Mouse (Mus musculus): ENCODE measurements around the gene Gm15155. TPM values are rescaled to one million over a fixed set of nuclear protein-coding genes. Genes with fewer than 3 reads are reported as not detected.
A peak's percentile ranks its signal among the peaks of the same experiment; 100 is the strongest.

The Gm15155 gene
- polyA plus RNA-seq, 1 experiment: not detected

- TF ChIP-seq POLR2A (IDR thresholded peaks at IDR 0.05; ENCODE audit: control insufficient read depth, low read depth, low read length): no peak
- TF ChIP-seq CTCF (IDR thresholded peaks at IDR 0.05; ENCODE audit: control insufficient read depth, insufficient read depth, insufficient replicate concordance, low read depth, low read length): no peak
- peak overlapping the region; percentile 69 for H3K4me3 ChIP-seq (ENCODE audit: control insufficient read depth, low read depth, low read length)
- no peaks in the 10 kb centered on the region for H3K27me3 ChIP-seq (ENCODE audit: control insufficient read depth, insufficient read depth, low read length)
- H3K27ac ChIP-seq (ENCODE audit: control insufficient read depth, insufficient read depth, low read depth, low read length): no peak overlapping the region
- peaks cover 8% of the 10 kb centered on the region; the same call in 1 of the 2 replicates for H3K4me1 ChIP-seq (ENCODE audit: control insufficient read depth, insufficient read depth, low read length)
- H3K36me3 ChIP-seq (ENCODE audit: control insufficient read depth, insufficient read depth, low read length): no peaks in the 10 kb centered on the region
Observed at GRCm38 (mm10) chrX:155622527-155622926, 2.0 kb upstream of the Gm15155 start.

- H3K27ac ChIP-seq (ENCODE audit: control insufficient read depth, insufficient read depth, low read depth, low read length): no peak overlapping the region
Observed at GRCm38 (mm10) chrX:155622961-155623599, 1.5 kb upstream of the Gm15155 start.

GRCm38 (mm10) chrX:155623701-155624281 is 750 bp upstream of the Gm15155 start, which contains the start of gene Ptchd1:
Ptchd1 (minus strand) TSS chrX:155623814.
- no peaks in the 10 kb centered on the region for H3K27me3 ChIP-seq (ENCODE audit: control insufficient read depth, insufficient read depth, low read length)

More at GRCm38 (mm10) chrX:155622961-155623599, 1.5 kb upstream of the Gm15155 start:
- TF ChIP-seq CTCF (IDR thresholded peaks at IDR 0.05; ENCODE audit: control insufficient read depth, insufficient read depth, insufficient replicate concordance, low read depth, low read length): no peak
- TF ChIP-seq POLR2A (IDR thresholded peaks at IDR 0.05; ENCODE audit: control insufficient read depth, low read depth, low read length): no peak
- H3K4me3 ChIP-seq (ENCODE audit: control insufficient read depth, low read depth, low read length): peak overlapping the region; percentile 69
- no peaks in the 10 kb centered on the region for H3K27me3 ChIP-seq (ENCODE audit: control insufficient read depth, insufficient read depth, low read length)
- peaks cover 8% of the 10 kb centered on the region; the same call in 1 of the 2 replicates for H3K4me1 ChIP-seq (ENCODE audit: control insufficient read depth, insufficient read depth, low read length)
- H3K36me3 ChIP-seq (ENCODE audit: control insufficient read depth, insufficient read depth, low read length): no peaks in the 10 kb centered on the region

GRCm38 (mm10) chrX:155624895-155625294 is 354 bp downstream of the Gm15155 start:
- H3K27me3 ChIP-seq (ENCODE audit: control insufficient read depth, insufficient read depth, low read length): no peaks in the 10 kb centered on the region
- TF ChIP-seq CTCF (IDR thresholded peaks at IDR 0.05; ENCODE audit: control insufficient read depth, insufficient read depth, insufficient replicate concordance, low read depth, low read length): no peak
- TF ChIP-seq POLR2A (IDR thresholded peaks at IDR 0.05; ENCODE audit: control insufficient read depth, low read depth, low read length): no peak
- no peak overlapping the region for H3K27ac ChIP-seq (ENCODE audit: control insufficient read depth, insufficient read depth, low read depth, low read length)
- H3K36me3 ChIP-seq (ENCODE audit: control insufficient read depth, insufficient read depth, low read length): no peaks in the 10 kb centered on the region
- no peak overlapping the region for H3K4me3 ChIP-seq (ENCODE audit: control insufficient read depth, low read depth, low read length)
- peaks cover 8% of the 10 kb centered on the region; the same call in 1 of the 2 replicates for H3K4me1 ChIP-seq (ENCODE audit: control insufficient read depth, insufficient read depth, low read length)

More at GRCm38 (mm10) chrX:155623701-155624281, 750 bp upstream of the Gm15155 start, which contains the start of gene Ptchd1:
- Histone ChIP-seq H3K27ac (ENCODE audit: control insufficient read depth, insufficient read depth, low read depth, low read length) (no peak within 1 kb of the TSS), H3K4me1 (ENCODE audit: control insufficient read depth, insufficient read depth, low read length) (peaks cover 8% of the 10 kb centered on the region; the same call in 1 of the 2 replicates), H3K4me3 (ENCODE audit: control insufficient read depth, low read depth, low read length) (peak within 1 kb of the TSS; percentile 69), H3K36me3 (ENCODE audit: control insufficient read depth, insufficient read depth, low read length) (no peaks in the 10 kb centered on the region)
- no peak for TF ChIP-seq CTCF (IDR thresholded peaks at IDR 0.05; ENCODE audit: control insufficient read depth, insufficient read depth, insufficient replicate concordance, low read depth, low read length)
- no peak for TF ChIP-seq POLR2A (IDR thresholded peaks at IDR 0.05; ENCODE audit: control insufficient read depth, low read depth, low read length)

- no peak for TF ChIP-seq CTCF (IDR thresholded peaks at IDR 0.05; ENCODE audit: control insufficient read depth, insufficient read depth, insufficient replicate concordance, low read depth, low read length)
- no peak for TF ChIP-seq POLR2A (IDR thresholded peaks at IDR 0.05; ENCODE audit: control insufficient read depth, low read depth, low read length)
- H3K4me3 ChIP-seq (ENCODE audit: control insufficient read depth, low read depth, low read length): no peak overlapping the region
- H3K36me3 ChIP-seq (ENCODE audit: control insufficient read depth, insufficient read depth, low read length): no peaks in the 10 kb centered on the region
- no peak overlapping the region for H3K27ac ChIP-seq (ENCODE audit: control insufficient read depth, insufficient read depth, low read depth, low read length)
- H3K27me3 ChIP-seq (ENCODE audit: control insufficient read depth, insufficient read depth, low read length): no peaks in the 10 kb centered on the region
- peaks cover 8% of the 10 kb centered on the region; the same call in 1 of the 2 replicates for H3K4me1 ChIP-seq (ENCODE audit: control insufficient read depth, insufficient read depth, low read length)
Observed at GRCm38 (mm10) chrX:155625671-155626196, 1.2 kb downstream of the Gm15155 start.

GRCm38 (mm10) chrX:155643975-155644374 is 19.4 kb downstream of the Gm15155 start:
- H3K4me3 ChIP-seq (ENCODE audit: control insufficient read depth, low read depth, low read length): no peak overlapping the region
- TF ChIP-seq CTCF (IDR thresholded peaks at IDR 0.05; ENCODE audit: control insufficient read depth, insufficient read depth, insufficient replicate concordance, low read depth, low read length) (no peak), POLR2A (IDR thresholded peaks at IDR 0.05; ENCODE audit: control insufficient read depth, low read depth, low read length) (no peak)
- H3K36me3 ChIP-seq (ENCODE audit: control insufficient read depth, insufficient read depth, low read length): no peaks in the 10 kb centered on the region
- H3K27ac ChIP-seq (ENCODE audit: control insufficient read depth, insufficient read depth, low read depth, low read length): no peak overlapping the region
- H3K4me1 ChIP-seq (ENCODE audit: control insufficient read depth, insufficient read depth, low read length): no peaks in the 10 kb centered on the region
- no peaks in the 10 kb centered on the region for H3K27me3 ChIP-seq (ENCODE audit: control insufficient read depth, insufficient read depth, low read length)

- Histone ChIP-seq H3K4me1 (ENCODE audit: control insufficient read depth, insufficient read depth, low read length) (no peaks in the 10 kb centered on the region), H3K36me3 (ENCODE audit: control insufficient read depth, insufficient read depth, low read length) (no peaks in the 10 kb centered on the region), H3K27ac (ENCODE audit: control insufficient read depth, insufficient read depth, low read depth, low read length) (no peak overlapping the region), H3K4me3 (ENCODE audit: control insufficient read depth, low read depth, low read length) (no peak overlapping the region), H3K27me3 (ENCODE audit: control insufficient read depth, insufficient read depth, low read length) (no peaks in the 10 kb centered on the region)
- TF ChIP-seq POLR2A (IDR thresholded peaks at IDR 0.05; ENCODE audit: control insufficient read depth, low read depth, low read length) (no peak), CTCF (IDR thresholded peaks at IDR 0.05; ENCODE audit: control insufficient read depth, insufficient read depth, insufficient replicate concordance, low read depth, low read length) (no peak)
Observed at GRCm38 (mm10) chrX:155645975-155646374, 21.4 kb downstream of the Gm15155 start.
